Mouse (Mus musculus) bone marrow macrophage, adult 2 months (primary cell): Measurements from ENCODE around the gene Ddx24.

Source experiments
- CTCF ChIP-seq: IDR thresholded peaks from 2 replicates; pipeline ENCODE4 v1.5.1; 2012; ENCODE audit warnings: low read depth, mild to moderate bottlenecking, low read length, moderate library complexity
- POLR2A ChIP-seq: IDR thresholded peaks from 2 replicates; pipeline ENCODE4 v1.6.1; 2012; ENCODE audit warnings: mild to moderate bottlenecking, low read depth, low read length, borderline replicate concordance

GRCm38 (mm10) chr12:103426710-103427109, 1.1 kb upstream of the Ddx24 start:
- TF ChIP-seq CTCF, result no peak
- TF ChIP-seq POLR2A, result no peak
